Mouse (Mus musculus): ENCODE results near the gene Fndc3b.
"Not testable (repeated sequence)": the region's sequence is repeated elsewhere in the genome, so short reads cannot be mapped to it uniquely, and the experiment has no call there.

DNA sequence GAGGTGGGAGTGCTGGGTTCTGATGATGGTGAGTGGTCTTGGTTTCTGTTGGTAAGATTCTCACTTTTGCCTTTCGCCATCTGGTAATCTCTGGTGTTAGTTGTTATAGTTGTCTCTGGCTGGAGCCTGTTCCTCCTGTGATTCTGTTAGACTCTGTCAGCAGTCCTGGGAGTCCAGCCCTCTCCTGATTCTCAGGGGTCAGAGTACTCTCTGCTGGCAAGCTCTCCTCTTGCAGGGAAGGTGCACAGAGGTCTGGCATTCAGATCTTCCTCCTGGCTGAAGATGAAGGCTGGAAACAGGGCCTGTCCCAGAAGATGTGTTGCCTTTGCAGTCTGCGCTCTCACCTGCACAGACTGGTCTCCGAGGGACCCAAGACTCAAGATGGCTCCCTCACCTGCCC lies 310.1 kb downstream of the Fndc3b start:
- TF ChIP-seq CTCF (IDR thresholded peaks at IDR 0.05; ENCODE audit: control insufficient read depth, insufficient read depth, insufficient replicate concordance, low read depth, low read length); POLR2A (IDR thresholded peaks at IDR 0.05; ENCODE audit: control insufficient read depth, low read depth, low read length): not testable (repeated sequence)
